Mouse (Mus musculus) myocyte (in vitro differentiated cells): ENCODE data around the gene Hjurp. TPM values are rescaled to one million over a fixed set of nuclear protein-coding genes. Genes with fewer than 3 reads are reported as not detected.

Source experiments
- H3K27me3 ChIP-seq: one replicate; pipeline ENCODE4 v1.6.1; 2011; ENCODE audit not compliant: control insufficient read depth, insufficient read depth, insufficient read length
- H3K36me3 ChIP-seq: one replicate; pipeline ENCODE4 v1.6.1; 2011; ENCODE audit not compliant: control insufficient read depth, insufficient read depth
- H3K4me2 ChIP-seq: one replicate; pipeline ENCODE4 v1.6.1; 2011; ENCODE audit warnings: low read depth, control low read depth
- H3K4me3 ChIP-seq: one replicate; pipeline ENCODE4 v1.5.1; 2011; ENCODE audit warnings: mild to moderate bottlenecking, control low read depth, moderate library complexity
- H3K79me2 ChIP-seq: one replicate; pipeline ENCODE4 v1.6.1; 2011; ENCODE audit not compliant: control insufficient read depth, insufficient read depth
- H3ac ChIP-seq: one replicate; pipeline ENCODE4 v1.6.1; 2011; ENCODE audit not compliant: control insufficient read depth, insufficient read length
- CEBPB ChIP-seq: IDR thresholded peaks from 2 replicates; pipeline ENCODE4 v1.6.1; 2011; ENCODE audit warnings: mild to moderate bottlenecking, moderate library complexity; ENCODE audit not compliant: poor library complexity, insufficient read depth, severe bottlenecking
- E2F4 ChIP-seq: IDR thresholded peaks from one replicate; pipeline ENCODE4 v1.6.1; 2011; ENCODE audit warnings: mild to moderate bottlenecking, control low read depth, moderate library complexity; ENCODE audit not compliant: insufficient read depth
- MAX ChIP-seq: IDR thresholded peaks from one replicate; pipeline ENCODE4 v1.6.1; 2011; ENCODE audit warnings: low read depth, mild to moderate bottlenecking, control low read depth
- MYOD1 ChIP-seq, 3 experiments: IDR thresholded peaks; one replicate each; pipeline ENCODE4 v1.6.1; 2011; ENCODE audit warnings: control low read depth in 2 of 3, low read depth in 2 of 3, mild to moderate bottlenecking in 2 of 3, moderate library complexity in 1 of 3; ENCODE audit not compliant: insufficient read length in 2 of 3, control insufficient read depth in 1 of 3
- MYOG ChIP-seq, 3 experiments: IDR thresholded peaks; one replicate each; pipeline ENCODE4 v1.6.1; 2011; ENCODE audit warnings: control low read depth in 2 of 3, low read depth in 2 of 3, mild to moderate bottlenecking in 2 of 3; ENCODE audit not compliant: insufficient read length in 2 of 3, control insufficient read depth in 1 of 3, insufficient read depth in 1 of 3
- POLR2A ChIP-seq: IDR thresholded peaks from one replicate; pipeline ENCODE4 v1.6.1; 2011; ENCODE audit warnings: low read depth, mild to moderate bottlenecking, control low read depth, moderate library complexity; ENCODE audit not compliant: insufficient read length
- POLR2AphosphoS2 ChIP-seq: IDR thresholded peaks from one replicate; pipeline ENCODE4 v1.6.1; 2011; ENCODE audit warnings: low read depth, control low read depth; ENCODE audit not compliant: insufficient read length
- REST ChIP-seq: IDR thresholded peaks from one replicate; pipeline ENCODE4 v1.6.1; 2011; ENCODE audit warnings: mild to moderate bottlenecking, control low read depth, moderate library complexity; ENCODE audit not compliant: insufficient read depth, insufficient read length
- SRF ChIP-seq: IDR thresholded peaks from one replicate; pipeline ENCODE4 v1.6.1; 2011; ENCODE audit warnings: low read depth; ENCODE audit not compliant: control insufficient read depth, insufficient read length
- TCF12 ChIP-seq: IDR thresholded peaks from one replicate; pipeline ENCODE4 v1.6.1; 2011; ENCODE audit warnings: mild to moderate bottlenecking, control low read depth; ENCODE audit not compliant: poor library complexity, insufficient read depth, severe bottlenecking
- TCF3 ChIP-seq: IDR thresholded peaks from one replicate; pipeline ENCODE4 v1.6.1; 2011; ENCODE audit warnings: low read depth, control low read depth; ENCODE audit not compliant: insufficient read length
- USF1 ChIP-seq: IDR thresholded peaks from one replicate; pipeline ENCODE4 v1.6.1; 2011; ENCODE audit warnings: low read depth, mild to moderate bottlenecking, control low read depth, moderate library complexity
- polyA plus RNA-seq: library from polyadenylated mRNA; unstranded; fragments of >200 nt; fragmentation: generic; extraction: Trizol; gene quantifications from one replicate; pipeline ENCODE4 v1.2.1, GENCODE M21; 2012; ENCODE audit warnings: missing spikeins

Gene Hjurp
- polyA plus RNA-seq, 1 experiment = 37.7 TPM

DNA sequence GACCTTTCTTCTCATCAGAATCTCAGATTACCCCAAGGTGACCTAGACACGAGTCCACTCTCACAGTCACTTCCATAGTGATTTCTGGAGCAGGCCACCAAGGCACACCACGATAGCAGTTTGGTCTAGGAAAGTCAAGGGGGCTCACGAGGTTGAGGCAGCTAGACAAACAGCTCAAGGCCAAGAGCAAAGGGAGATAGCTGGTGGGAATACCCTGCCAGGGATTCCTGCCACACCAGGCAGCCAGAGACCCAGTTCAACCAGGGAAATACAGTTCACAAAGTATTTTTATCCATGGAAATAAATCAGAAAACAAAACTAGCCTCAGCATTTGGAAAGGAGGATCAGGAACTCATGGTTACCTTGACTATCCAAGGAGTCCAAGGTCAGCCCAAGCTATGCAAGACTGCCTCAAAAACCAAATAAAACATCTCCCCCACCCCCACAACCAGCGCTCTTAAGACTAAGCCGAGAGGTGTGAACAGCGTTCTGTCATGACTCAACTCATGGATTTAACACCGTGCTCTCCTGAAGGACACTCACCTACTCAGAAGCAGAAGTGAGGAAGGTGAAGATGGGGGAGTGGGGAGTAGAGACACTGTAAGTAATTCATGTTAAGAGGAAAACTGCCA, 13.1 kb downstream of the Hjurp start:
- no peak for TF ChIP-seq E2F4
- no peak for TF ChIP-seq REST
- TF ChIP-seq MAX = no peak
- no peak for TF ChIP-seq MYOG (IDR thresholded peaks at IDR 0.05; ENCODE audit: control insufficient read depth in 1 of 3, insufficient read depth in 1 of 3, insufficient read length in 2 of 3, low read depth in 2 of 3)
- TF ChIP-seq POLR2AphosphoS2 = no peak
- TF ChIP-seq TCF12 = no peak
- TF ChIP-seq TCF3 = no peak
- no peak for TF ChIP-seq MYOD1 (IDR thresholded peaks at IDR 0.05; ENCODE audit: control insufficient read depth in 1 of 3, insufficient read length in 2 of 3, low read depth in 2 of 3)
- TF ChIP-seq POLR2A = no peak
- TF ChIP-seq CEBPB = no peak
- Histone ChIP-seq H3K4me2 (no peak overlapping the region), H3K36me3 (peaks cover 60% of the 10 kb centered on the region), H3K27me3 (no peaks in the 10 kb centered on the region), H3ac (no peak overlapping the region), H3K79me2 (no peaks in the 10 kb centered on the region), H3K4me3 (no peak overlapping the region)

- Histone ChIP-seq H3K27me3 (no peaks in the 10 kb centered on the region), H3K4me3 (no peak overlapping the region), H3K4me2 (no peak overlapping the region), H3K79me2 (no peaks in the 10 kb centered on the region), H3K36me3 (peaks cover 54% of the 10 kb centered on the region), H3ac (no peak overlapping the region)
- no peak for TF ChIP-seq MAX
- TF ChIP-seq MYOD1 (IDR thresholded peaks at IDR 0.05; ENCODE audit: control insufficient read depth in 1 of 3, insufficient read length in 2 of 3, low read depth in 2 of 3) = no peak
- TF ChIP-seq POLR2AphosphoS2 = no peak
- no peak for TF ChIP-seq E2F4
- TF ChIP-seq POLR2A = no peak
- no peak for TF ChIP-seq TCF12
- TF ChIP-seq CEBPB = no peak
- no peak for TF ChIP-seq USF1
- TF ChIP-seq MYOG (IDR thresholded peaks at IDR 0.05; ENCODE audit: control insufficient read depth in 1 of 3, insufficient read depth in 1 of 3, insufficient read length in 2 of 3, low read depth in 2 of 3) = no peak
- TF ChIP-seq REST = no peak
- no peak for TF ChIP-seq TCF3
- TF ChIP-seq SRF = no peak
Observed at GRCm38 (mm10) chr1:88263778-88264177, 13.7 kb downstream of the Hjurp start.

DNA sequence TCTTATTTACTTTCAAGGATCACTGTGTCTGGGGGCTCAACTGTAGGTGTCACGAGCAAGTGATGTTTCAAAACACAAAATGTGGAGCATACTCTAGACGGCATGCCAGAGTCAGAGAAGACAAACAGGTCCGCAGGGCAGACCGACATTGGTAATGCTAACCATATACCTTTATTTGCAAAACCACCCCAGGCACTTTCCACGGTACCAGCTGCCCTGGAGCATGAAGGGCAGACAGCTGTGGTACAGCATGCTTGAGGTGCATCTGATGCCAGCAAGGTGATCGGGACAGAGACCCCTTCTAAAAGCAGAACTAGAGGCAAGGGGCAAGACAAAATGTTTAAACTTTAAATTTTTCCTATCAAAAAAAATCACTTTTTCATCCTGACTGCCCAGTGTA, 14.5 kb downstream of the Hjurp start:
- peaks cover 48% of the 10 kb centered on the region for H3K36me3 ChIP-seq
- H3K27me3 ChIP-seq = no peaks in the 10 kb centered on the region
- no peak overlapping the region for H3K4me3 ChIP-seq
- H3K4me2 ChIP-seq = no peak overlapping the region
- H3K79me2 ChIP-seq = no peaks in the 10 kb centered on the region
- no peak overlapping the region for H3ac ChIP-seq
- no peak for TF ChIP-seq E2F4
- no peak for TF ChIP-seq REST
- TF ChIP-seq CEBPB = no peak
- TF ChIP-seq TCF12 = no peak
- TF ChIP-seq SRF = no peak
- TF ChIP-seq POLR2A = no peak
- TF ChIP-seq POLR2AphosphoS2 = no peak
- no peak for TF ChIP-seq USF1
- no peak for TF ChIP-seq MYOG (IDR thresholded peaks at IDR 0.05; ENCODE audit: control insufficient read depth in 1 of 3, insufficient read depth in 1 of 3, insufficient read length in 2 of 3, low read depth in 2 of 3)
- no peak for TF ChIP-seq MAX
- no peak for TF ChIP-seq TCF3
- no peak for TF ChIP-seq MYOD1 (IDR thresholded peaks at IDR 0.05; ENCODE audit: control insufficient read depth in 1 of 3, insufficient read length in 2 of 3, low read depth in 2 of 3)

DNA sequence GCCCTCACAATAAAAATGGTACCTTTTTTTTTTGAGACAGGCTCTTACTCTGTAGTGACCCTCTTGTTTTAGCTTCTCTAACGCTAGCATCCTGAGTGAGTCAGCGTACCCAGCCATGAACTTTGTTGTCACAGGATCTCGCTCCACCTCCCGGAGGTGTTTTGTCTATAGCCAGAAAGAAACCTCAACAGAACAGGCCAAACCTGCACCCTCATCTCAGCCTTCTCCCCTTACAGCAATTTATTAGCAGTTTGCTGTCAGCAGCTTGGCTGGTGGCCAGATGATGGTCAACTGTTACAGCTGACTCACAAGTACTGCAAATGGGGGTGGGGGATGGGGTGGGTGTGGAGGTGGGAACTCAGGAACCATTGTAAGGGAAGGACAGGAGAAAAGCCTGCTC, 15.2 kb downstream of the Hjurp start:
- TF ChIP-seq TCF12 (peak; percentile 27), SRF (no peak)
- no peaks in the 10 kb centered on the region for H3K27me3 ChIP-seq
- no peak overlapping the region for H3ac ChIP-seq
- no peak overlapping the region for H3K4me3 ChIP-seq
- peak overlapping the region; percentile 37 for H3K4me2 ChIP-seq
- H3K36me3 ChIP-seq = peaks cover 41% of the 10 kb centered on the region
- no peaks in the 10 kb centered on the region for H3K79me2 ChIP-seq

DNA sequence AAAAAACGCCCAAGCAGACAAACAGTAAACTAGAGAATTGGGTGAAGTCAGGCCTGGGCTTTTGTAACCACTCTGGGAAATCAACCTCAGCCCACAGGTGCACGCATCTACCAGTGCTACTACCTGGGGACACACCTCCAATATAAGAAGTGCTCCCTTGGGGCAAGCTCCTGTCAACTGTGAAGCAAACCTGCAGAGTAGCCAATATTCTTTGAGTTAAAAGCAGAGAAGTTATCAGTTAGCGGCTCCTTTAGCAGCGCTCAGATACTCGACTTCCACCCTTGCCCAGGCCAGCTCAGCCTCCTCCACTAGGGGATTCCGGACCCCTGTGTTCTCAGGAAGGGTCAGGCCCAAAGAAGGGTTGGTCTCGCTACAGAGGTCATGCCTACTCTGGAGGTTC, 15.7 kb downstream of the Hjurp start:
- Histone ChIP-seq H3ac (no peak overlapping the region), H3K4me3 (no peak overlapping the region), H3K27me3 (no peaks in the 10 kb centered on the region), H3K79me2 (no peaks in the 10 kb centered on the region), H3K36me3 (peaks cover 36% of the 10 kb centered on the region), H3K4me2 (peak overlapping the region; percentile 37)
- TF ChIP-seq POLR2AphosphoS2 (no peak), SRF (no peak), TCF12 (no peak), E2F4 (no peak), MYOD1 (IDR thresholded peaks at IDR 0.05; ENCODE audit: control insufficient read depth in 1 of 3, insufficient read length in 2 of 3, low read depth in 2 of 3) (no peak), REST (no peak), MYOG (IDR thresholded peaks at IDR 0.05; ENCODE audit: control insufficient read depth in 1 of 3, insufficient read depth in 1 of 3, insufficient read length in 2 of 3, low read depth in 2 of 3) (no peak), TCF3 (no peak), USF1 (no peak), POLR2A (no peak), CEBPB (no peak), MAX (no peak)
